Mouse (Mus musculus) yolk sac, embryonic 10.5 days (tissue): Measurements from ENCODE around the gene C2cd4c.

ENCODE experiments used
- DNase-seq: peaks from one replicate; pipeline ENCODE4 v3.0.0-alpha.2; 2017; ENCODE audit warnings: low spot score

Gene C2cd4c

DNA sequence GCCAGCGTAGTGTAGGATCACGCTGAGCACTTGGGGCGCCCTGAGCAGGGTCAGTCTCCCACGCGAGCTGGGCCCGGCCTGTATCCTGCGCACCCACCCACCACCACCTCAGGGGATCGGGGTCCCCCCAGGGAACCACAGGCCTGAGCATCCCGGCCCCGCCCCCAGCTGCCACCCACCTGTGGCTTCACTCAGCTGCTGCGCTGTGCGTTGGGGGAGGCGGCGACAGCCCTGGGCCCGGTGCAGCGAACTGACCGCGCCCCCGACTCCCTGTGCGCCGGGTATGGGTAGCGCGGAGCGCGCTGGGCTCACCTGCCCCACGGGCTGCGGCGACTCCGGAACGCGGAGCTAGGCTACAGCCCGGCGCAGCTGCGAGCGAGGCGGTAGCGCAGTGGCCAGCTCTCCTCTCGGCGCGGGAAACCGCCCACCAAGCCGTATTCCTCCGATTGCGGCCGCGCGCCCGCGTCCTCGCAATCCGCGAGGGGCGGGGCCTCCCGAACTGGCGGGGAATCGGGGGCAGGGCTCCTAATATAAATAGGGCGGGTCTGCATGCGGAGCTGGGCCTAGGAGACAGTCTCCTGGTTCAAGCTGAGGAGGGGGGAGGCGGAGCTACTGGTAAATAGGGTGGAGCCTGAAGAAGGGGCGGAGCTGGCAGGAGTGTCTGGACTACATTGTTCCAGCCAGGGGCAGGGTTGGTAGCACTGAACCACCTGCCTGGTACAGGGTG is at the start of gene C2cd4c:
Gene C2cd4c, minus strand, starts transcription at position 448 of the 727 bp plus-strand sequence.
- peak; percentile 80 for DNase-seq

DNA sequence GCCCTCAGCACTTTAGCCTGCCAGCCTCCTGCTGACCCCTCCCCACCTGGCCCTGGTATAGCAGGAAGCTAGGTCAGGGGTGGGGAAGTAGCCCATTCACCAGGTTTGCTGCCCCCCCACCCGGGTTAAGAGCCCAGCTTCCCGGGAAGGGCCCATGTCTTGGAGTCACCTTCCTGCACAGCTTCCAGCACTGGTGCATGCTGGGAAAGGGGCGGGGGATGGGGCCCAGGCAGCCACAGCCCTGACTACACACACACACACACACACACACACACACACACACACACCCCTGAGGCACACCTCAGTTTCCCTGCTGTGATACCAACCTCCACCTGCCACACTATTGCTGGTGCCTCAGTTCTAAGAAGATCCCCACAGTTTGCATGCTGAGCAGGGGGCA is 48.0 kb upstream of the C2cd4c start:
- no peak for DNase-seq

GRCm38 (mm10) chr10:79660298-79660697 is 46.5 kb upstream of the C2cd4c start:
- no peak for DNase-seq

DNA sequence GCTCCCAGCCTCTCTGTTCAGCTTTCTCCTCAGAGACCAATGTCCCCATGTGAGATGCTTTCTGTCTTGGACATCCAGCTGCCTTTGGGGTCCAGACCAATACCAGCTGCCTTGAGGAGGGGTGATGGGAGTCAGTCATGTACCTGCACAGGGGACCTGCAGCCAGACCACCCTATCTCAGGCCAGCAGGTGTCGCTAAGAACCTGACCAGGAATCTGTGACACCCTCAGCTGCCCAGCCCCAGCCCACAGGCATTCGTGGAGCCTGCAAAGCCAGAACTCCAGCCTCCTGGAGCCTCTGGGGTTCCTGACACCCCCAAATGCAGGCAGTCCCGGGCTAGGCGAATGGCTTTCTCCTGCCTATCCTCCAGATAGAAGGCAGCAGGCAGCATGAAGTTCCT is 45.0 kb upstream of the C2cd4c start:
- DNase-seq = no peak

DNA sequence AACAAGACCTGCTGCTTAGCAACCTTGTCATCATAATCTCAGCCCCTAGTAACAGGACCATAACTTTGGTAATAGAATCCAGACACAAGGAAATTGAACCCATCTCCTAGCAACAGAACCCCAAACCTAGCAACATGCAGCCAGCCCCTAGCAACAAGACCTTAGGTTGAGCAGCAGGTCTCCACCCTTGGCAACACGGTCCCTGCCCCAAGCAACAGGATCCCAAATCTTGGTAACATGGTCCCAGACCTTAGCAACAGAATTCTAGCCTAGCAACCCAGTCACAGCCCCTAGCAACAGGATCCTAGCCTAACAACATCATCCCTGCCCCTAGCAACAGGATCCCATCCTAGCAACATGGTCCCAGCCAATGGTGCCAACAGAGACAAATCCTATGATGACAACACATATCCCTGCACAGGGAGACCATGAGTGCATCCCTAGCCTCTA is 41.1 kb upstream of the C2cd4c start:
- no peak for DNase-seq

- no peak for DNase-seq
Observed at GRCm38 (mm10) chr10:79652789-79653188, 39.0 kb upstream of the C2cd4c start.

- DNase-seq = no peak
Observed at GRCm38 (mm10) chr10:79649070-79649751, 35.4 kb upstream of the C2cd4c start.

GRCm38 (mm10) chr10:79645711-79646110 is 31.9 kb upstream of the C2cd4c start, which contains the start of gene Odf3l2:
TSS of gene Odf3l2 (minus strand) at chr10:79645738.
- DNase-seq = no peak

DNA sequence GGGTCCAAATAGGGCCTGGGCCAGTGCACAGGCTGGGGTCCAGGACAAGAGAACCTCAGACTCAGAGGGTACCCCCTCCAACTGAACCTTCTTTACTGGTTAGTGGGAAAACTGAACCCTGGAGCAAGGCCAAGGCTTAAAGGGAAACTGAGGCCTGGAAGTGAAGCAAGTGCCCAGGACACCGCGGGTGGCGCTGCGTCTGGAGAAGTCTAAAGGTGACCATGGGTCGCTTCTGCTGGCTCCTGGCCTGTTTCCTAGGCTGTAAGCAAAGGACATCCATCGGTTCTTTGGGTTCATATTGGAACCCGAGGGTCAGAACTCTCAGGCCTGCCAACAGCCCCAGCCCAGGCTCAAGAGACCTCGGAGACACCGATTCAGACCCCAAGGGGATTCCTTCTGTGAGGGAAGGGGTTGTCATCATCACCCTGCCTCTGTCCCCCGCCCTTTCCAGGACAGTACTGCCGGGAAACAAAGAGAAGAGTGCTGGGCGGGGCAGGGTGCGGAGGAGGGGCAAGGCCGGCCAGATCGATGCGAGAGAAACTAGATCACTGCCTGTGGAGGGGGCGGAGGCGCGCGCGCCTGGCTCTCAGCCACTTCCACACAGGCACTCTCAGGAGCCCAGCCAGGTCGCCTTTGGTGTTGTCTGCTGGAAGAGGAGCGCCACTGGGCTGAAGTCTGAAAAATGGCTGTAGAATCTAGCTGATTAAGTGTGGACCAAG is 24.8 kb upstream of the C2cd4c start:
- DNase-seq = no peak

- peak; percentile 34 for DNase-seq
Observed at GRCm38 (mm10) chr10:79637128-79638110, 23.6 kb upstream of the C2cd4c start, which contains the start of gene Shc2. TSS of gene Shc2 (minus strand) at chr10:79637918.

DNA sequence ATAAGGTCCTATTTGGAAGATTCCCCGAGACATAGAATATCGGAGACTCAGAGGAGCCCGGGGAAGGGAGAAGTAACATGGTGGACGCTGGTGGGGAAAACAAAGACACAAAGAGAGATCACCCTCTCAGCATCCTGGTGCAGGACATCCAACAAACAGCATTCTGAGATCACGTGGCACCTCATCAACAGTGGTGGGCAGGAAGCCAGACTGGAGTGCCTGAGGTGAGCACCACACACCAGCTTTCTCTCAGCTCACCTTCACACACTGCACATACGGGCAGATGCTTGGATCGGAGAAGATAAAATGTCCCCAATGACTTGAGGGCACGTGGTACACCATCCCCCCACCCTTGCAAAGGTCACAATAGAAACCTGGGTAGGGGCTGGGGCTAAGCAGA is 22.5 kb upstream of the C2cd4c start:
- DNase-seq = no peak

GRCm38 (mm10) chr10:79633006-79633777 is 19.4 kb upstream of the C2cd4c start:
- no peak for DNase-seq

DNA sequence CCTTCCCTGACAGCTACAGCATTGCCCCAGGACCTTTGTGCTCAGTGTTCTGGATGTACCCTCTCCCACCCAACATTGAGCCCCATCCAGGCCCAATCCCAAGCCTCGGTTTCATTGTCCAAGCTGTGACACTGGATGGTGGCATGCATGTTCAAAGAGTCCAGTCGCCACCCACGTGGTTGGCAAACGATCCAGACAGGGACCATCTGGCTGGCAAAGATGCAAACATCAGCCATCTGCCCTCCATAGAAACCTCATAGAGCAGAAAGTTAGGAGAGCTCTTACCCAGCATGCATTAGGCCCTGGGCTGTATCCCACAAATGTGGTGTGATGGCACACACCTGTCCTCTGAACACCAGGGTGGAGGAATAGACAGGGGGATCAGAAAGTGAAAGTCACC is 17.6 kb upstream of the C2cd4c start:
- no peak for DNase-seq

GRCm38 (mm10) chr10:79628377-79628776 is 14.6 kb upstream of the C2cd4c start:
- no peak for DNase-seq

GRCm38 (mm10) chr10:79626156-79626555 is 12.3 kb upstream of the C2cd4c start:
- DNase-seq = no peak

DNA sequence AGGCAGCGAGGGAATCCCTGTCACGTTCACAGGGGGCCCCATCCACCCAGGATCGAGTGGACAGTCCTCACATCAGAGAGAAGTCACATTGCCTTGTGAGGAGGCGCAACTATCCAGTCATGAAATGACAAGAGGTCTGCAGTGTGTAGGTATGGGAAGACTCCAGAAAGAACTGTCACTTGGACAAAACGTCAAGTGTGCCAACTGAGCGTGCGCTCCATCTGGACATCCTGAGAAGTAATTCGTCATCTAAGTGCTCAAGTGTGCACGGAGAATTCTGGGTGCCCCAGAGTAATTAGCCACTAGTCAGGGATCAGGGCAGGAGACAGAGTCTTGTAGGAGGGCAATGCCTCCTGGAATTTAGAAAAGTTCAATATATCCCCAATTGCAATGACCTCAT is 11.6 kb upstream of the C2cd4c start:
- DNase-seq = no peak

GRCm38 (mm10) chr10:79623950-79624349 is 10.1 kb upstream of the C2cd4c start:
- no peak for DNase-seq

GRCm38 (mm10) chr10:79616376-79616775 is 2.6 kb upstream of the C2cd4c start:
- DNase-seq = no peak

- peak; percentile 80 for DNase-seq
Observed at GRCm38 (mm10) chr10:79615860-79616259, 2.0 kb upstream of the C2cd4c start.

GRCm38 (mm10) chr10:79614305-79614643 is 449 bp upstream of the C2cd4c start:
- no peak for DNase-seq
